In genomic region chr7:98729661-98730271, GRCm38 (mm10) we compare ENCODE assay signal across 9 mouse cellular contexts. TPM values are rescaled to one million over a fixed set of nuclear protein-coding genes. Genes with fewer than 3 reads are reported as not detected.
DNase-seq lines count a peak whose midpoint lies in the region; ATAC-seq lines count a peak whose summit lies in the region.
"Had no signal": no experiment of that assay in that cellular context is flagged by ENCODE, and none has a peak within 500 bp of the region (broad histone marks: within the 10 kb centered on the region; RNA-seq: fewer than 3 reads in every experiment).

No protein-coding gene starts in this region.

- WGBS in hindbrain, embryonic 15.5 days = 26% methylated on average over 19 of the region's 19 CpGs
- 11% methylated on average over 19 of the region's 19 CpGs for WGBS in midbrain, embryonic 16.5 days

- peak; percentile 54 for DNase-seq in left cerebral cortex, postnatal 4 days
- DNase-seq in left cerebral cortex, adult 11 months (ENCODE audit: low spot score) = no peak
- peak; percentile 36 for DNase-seq in embryo, embryonic 10.5 days (ENCODE audit: low spot score)
- DNase-seq in left cerebral cortex, postnatal 25 days (ENCODE audit: low spot score in 2 of 2) = no peak
- no peak for DNase-seq in thymus, postnatal 14 days
- DNase-seq in thymus, postnatal 25 days = no peak

- peaks cover 12% of the 10 kb centered on the region for H3K4me1 ChIP-seq in hindbrain, embryonic 15.5 days (replicated peaks)
- H3K4me1 ChIP-seq in midbrain, embryonic 16.5 days (ENCODE audit: control insufficient read depth, insufficient read depth, low read length) = no peaks in the 10 kb centered on the region

- no peaks in the 10 kb centered on the region for H3K9me3 ChIP-seq in hindbrain, embryonic 15.5 days
- H3K9me3 ChIP-seq in midbrain, embryonic 16.5 days (replicated peaks; ENCODE audit: control insufficient read depth, low read length, poor library complexity, severe bottlenecking) = no peaks in the 10 kb centered on the region

- H3K27ac ChIP-seq in hindbrain, embryonic 15.5 days (replicated peaks) = no peak overlapping the region
- no peak overlapping the region for H3K27ac ChIP-seq in midbrain, embryonic 16.5 days (ENCODE audit: low read length)
- H3K27ac ChIP-seq: liver, embryonic 14.5 days had no signal

- H3K9ac ChIP-seq in hindbrain, embryonic 15.5 days = 0 out of 2 replicates have a peak overlapping the region, but pooled peaks have one; percentile 31
- no peak overlapping the region; the same call in 1 of the 2 replicates for H3K9ac ChIP-seq in midbrain, embryonic 16.5 days (ENCODE audit: low read depth, low read length)
- H3K9ac ChIP-seq: liver, embryonic 14.5 days had no signal

- 0 out of 2 replicates have a peak, but pooled peaks cover 3% of the 10 kb centered on the region for H3K27me3 ChIP-seq in hindbrain, embryonic 15.5 days
- H3K27me3 ChIP-seq in midbrain, embryonic 16.5 days (ENCODE audit: control insufficient read depth, insufficient read depth, low read depth, low read length) = no peaks in the 10 kb centered on the region; the same call in 1 of the 2 replicates

- intact Hi-C loops in left cerebral cortex, postnatal 4 days (cut with DNase I) = no loop called here
- intact Hi-C loops in left cerebral cortex, postnatal 25 days (cut with DNase I) = no loop called here

- H3K36me3 ChIP-seq in hindbrain, embryonic 15.5 days = no peaks in the 10 kb centered on the region
- no peaks in the 10 kb centered on the region for H3K36me3 ChIP-seq in midbrain, embryonic 16.5 days (ENCODE audit: control insufficient read depth, insufficient read depth, low read length)

- H3K4me2 ChIP-seq in hindbrain, embryonic 15.5 days = peak overlapping the region; percentile 46
- H3K4me2 ChIP-seq in midbrain, embryonic 16.5 days (ENCODE audit: low read length) = peak overlapping the region; percentile 27

- peak; percentile 63 for ATAC-seq in hindbrain, embryonic 15.5 days (ENCODE audit: low FRiP score, low read depth)
- peak; percentile 64 for ATAC-seq in midbrain, embryonic 16.5 days

- H3K4me3 ChIP-seq in hindbrain, embryonic 15.5 days = peak overlapping the region; percentile 23
- peak overlapping the region; percentile 12 for H3K4me3 ChIP-seq in midbrain, embryonic 16.5 days (ENCODE audit: low read depth, low read length)

RNA-seq across cellular contexts. Expression of gene Thap12, which starts 26.9 kb away (rescaled TPM):
- 10 to 100 TPM; 65.0 to 72.7 TPM for total RNA-seq in left cerebral cortex, postnatal 4 days (2021)
- 45.2 and 45.9 TPM in 2 replicates for polyA plus RNA-seq in hindbrain, embryonic 15.5 days (2015; fragmentation: Nextera tagmentation; extraction: Ambion mirVana)
- 43.5 and 47.5 TPM in 2 replicates for polyA plus RNA-seq in midbrain, embryonic 16.5 days (2015; fragmentation: Nextera tagmentation; extraction: Ambion mirVana)
- 10 to 100 TPM; 60.8 to 61.8 TPM for total RNA-seq in left cerebral cortex, postnatal 25 days (2021)

Comparison
In these comparisons a context has a peak if more than half of its experiments do, and no peak if none do; other contexts are left out.
1. DNase-seq: peak in left cerebral cortex, postnatal 4 days (single experiment) and embryo, embryonic 10.5 days (single experiment); none in left cerebral cortex, adult 11 months (single experiment), left cerebral cortex, postnatal 25 days (0 of 2), thymus, postnatal 14 days (single experiment) and thymus, postnatal 25 days (single experiment).